Mouse (Mus musculus): ENCODE results near the gene Fcamr. TPM values are rescaled to one million over a fixed set of nuclear protein-coding genes. Genes with fewer than 3 reads are reported as not detected.

The Fcamr gene
- total and polyA plus RNA-seq, 3 experiments = 0.17 to 1.7 TPM; not detected in 1

- no peaks in the 10 kb centered on the region for H3K79me2 ChIP-seq (replicated peaks; ENCODE audit: control insufficient read depth, extremely low read depth, insufficient read depth, poor library complexity, severe bottlenecking)
- H3K4me2 ChIP-seq (ENCODE audit: insufficient read depth, low read depth, poor library complexity, severe bottlenecking) = no peak overlapping the region
- H3K36me3 ChIP-seq (replicated peaks in 1 of 2; ENCODE audit: control insufficient read depth in 1 of 2, insufficient read depth in 1 of 2, low read length in 1 of 2) = no peaks in the 10 kb centered on the region
- in situ Hi-C loops (cut with MboI; ENCODE audit: low pct_ligation_motif_present, low pct_unique_long_range_greater_than_20kb, low sequenced_read_pairs) = no loop called here
- DNase-seq (ENCODE audit: extremely low read depth) = no peak
- dilution Hi-C loops (cut with MboI; ENCODE audit: extremely low pct_ligation_motif_present, extremely low pct_unique_long_range_greater_than_20kb, low sequenced_read_pairs) = no loop called here
- TF ChIP-seq IRF4 (IDR thresholded peaks at IDR 0.05; ENCODE audit: low read depth, low read length) (no peak), GABPA (IDR thresholded peaks at IDR 0.05; ENCODE audit: insufficient replicate concordance, low read depth, low read length) (no peak), CTCF (conservative IDR thresholded peaks at IDR 0.05 in 1 of 2, IDR thresholded peaks at IDR 0.05 in 1 of 2; ENCODE audit: low read depth in 2 of 2, low read length in 2 of 2) (no peak), ZKSCAN1 (IDR thresholded peaks at IDR 0.05; ENCODE audit: borderline replicate concordance, low read depth, low read length) (no peak), USF2 (conservative IDR thresholded peaks at IDR 0.05; ENCODE audit: low read depth, low read length) (no peak), POLR2AphosphoS2 (IDR thresholded peaks at IDR 0.05; ENCODE audit: low read depth, low read length) (no peak), NELFE (IDR thresholded peaks at IDR 0.05; ENCODE audit: low read depth, low read length) (no peak), MAZ (IDR thresholded peaks at IDR 0.05; ENCODE audit: low read depth, low read length) (no peak)
- H3K9ac ChIP-seq (ENCODE audit: insufficient read depth, low read depth) = no peak overlapping the region
- no peak overlapping the region for H3K4me3 ChIP-seq (replicated peaks in 1 of 3; ENCODE audit: low read depth in 2 of 3, low read length in 2 of 3, poor library complexity in 1 of 3)
- H3K9me3 ChIP-seq (replicated peaks; ENCODE audit: low read length) = no peaks in the 10 kb centered on the region
- no peak overlapping the region for H3K27ac ChIP-seq (ENCODE audit: insufficient read depth, low read depth)
- H3K27me3 ChIP-seq (replicated peaks) = no peaks in the 10 kb centered on the region
- H3K4me1 ChIP-seq (ENCODE audit: control insufficient read depth in 1 of 2, insufficient read depth in 2 of 2) = peaks cover 0 to 14% of the 10 kb centered on the region in 2 experiments; a peak in 2 of 4 replicates
Measured at GRCm38 (mm10) chr1:130841621-130842020, 40.9 kb downstream of the Fcamr start.

GRCm38 (mm10) chr1:130844516-130844915 lies 43.8 kb downstream of the Fcamr start:
- H3K4me3 ChIP-seq (replicated peaks in 1 of 3; ENCODE audit: low read depth in 2 of 3, low read length in 2 of 3, poor library complexity in 1 of 3) = no peak overlapping the region
- H3K79me2 ChIP-seq (replicated peaks; ENCODE audit: control insufficient read depth, extremely low read depth, insufficient read depth, poor library complexity, severe bottlenecking) = no peaks in the 10 kb centered on the region
- no peak overlapping the region for H3K27ac ChIP-seq (ENCODE audit: insufficient read depth, low read depth)
- TF ChIP-seq ZNF384 (IDR thresholded peaks at IDR 0.05; ENCODE audit: low read depth, low read length) (no peak), HCFC1 (IDR thresholded peaks at IDR 0.05; ENCODE audit: low read depth, low read length) (no peak), SIN3A (IDR thresholded peaks at IDR 0.05; ENCODE audit: low read length) (no peak), PAX5 (IDR thresholded peaks at IDR 0.05; ENCODE audit: low read length) (no peak), NRF1 (IDR thresholded peaks at IDR 0.05; ENCODE audit: low read depth, low read length) (no peak), UBTF (IDR thresholded peaks at IDR 0.05; ENCODE audit: low read depth, low read length) (no peak), ZMIZ1 (IDR thresholded peaks at IDR 0.05; ENCODE audit: low read depth, low read length) (no peak)
- H3K9me3 ChIP-seq (replicated peaks; ENCODE audit: low read length) = no peaks in the 10 kb centered on the region
- H3K4me2 ChIP-seq (ENCODE audit: insufficient read depth, low read depth, poor library complexity, severe bottlenecking) = no peak overlapping the region
- in situ Hi-C loops (cut with MboI; ENCODE audit: low pct_ligation_motif_present, low pct_unique_long_range_greater_than_20kb, low sequenced_read_pairs) = no loop called here
- peaks cover 4 to 26% of the 10 kb centered on the region in 2 experiments; a peak in 3 of 4 replicates for H3K4me1 ChIP-seq (ENCODE audit: control insufficient read depth in 1 of 2, insufficient read depth in 2 of 2)
- no peaks in the 10 kb centered on the region for H3K36me3 ChIP-seq (replicated peaks in 1 of 2; ENCODE audit: control insufficient read depth in 1 of 2, insufficient read depth in 1 of 2, low read length in 1 of 2)
- DNase-seq (ENCODE audit: extremely low read depth) = no peak
- H3K27me3 ChIP-seq (replicated peaks) = no peaks in the 10 kb centered on the region
- H3K9ac ChIP-seq (ENCODE audit: insufficient read depth, low read depth) = no peak overlapping the region
- dilution Hi-C loops (cut with MboI; ENCODE audit: extremely low pct_ligation_motif_present, extremely low pct_unique_long_range_greater_than_20kb, low sequenced_read_pairs) = no loop called here
